Mouse (Mus musculus): Measurements from ENCODE around the gene Adck1. TPM values are rescaled to one million over a fixed set of nuclear protein-coding genes. Genes with fewer than 3 reads are reported as not detected.

Adck1 gene
- polyA plus RNA-seq, 1 experiment from 2014 or later, result 12.7 TPM

DNA sequence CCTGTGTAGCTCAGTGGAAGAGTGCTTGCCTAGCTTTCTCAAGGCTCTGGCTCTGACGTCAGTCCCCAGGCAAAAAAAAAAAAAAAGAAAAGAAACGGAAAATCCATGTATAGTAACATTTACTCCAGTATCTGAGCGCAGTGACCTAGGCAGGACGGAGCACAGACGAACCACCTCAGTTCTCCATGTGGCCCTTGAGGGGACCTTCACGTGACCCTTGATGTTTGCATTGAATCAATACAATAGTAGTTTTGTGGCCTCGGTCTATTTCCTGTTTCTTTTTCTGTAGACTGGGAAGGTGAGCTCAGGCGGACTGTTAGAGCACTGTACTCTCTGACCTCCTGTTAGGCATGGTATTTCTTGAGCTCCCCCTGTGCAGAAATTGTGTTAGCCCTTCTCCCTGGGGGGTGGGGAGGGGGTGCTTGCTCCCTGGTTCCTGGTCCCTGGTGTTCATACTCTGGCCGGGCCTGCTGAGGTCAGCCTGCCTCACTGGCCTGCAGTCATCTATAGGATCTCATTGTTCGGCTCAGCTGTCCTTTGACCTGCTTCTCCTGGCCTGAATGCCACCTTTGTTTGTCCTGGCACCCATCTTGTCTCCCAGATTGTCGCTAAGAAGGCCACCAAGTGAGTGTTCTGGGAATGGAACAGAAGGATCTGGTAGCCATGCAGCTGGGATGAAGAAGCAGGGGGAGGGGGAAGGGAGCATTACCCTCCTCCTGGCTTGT is 48.1 kb downstream of the Adck1 start:
- ATAC-seq (ENCODE audit: low FRiP score) (peak; percentile 53), DNase-seq (ENCODE audit: low spot score, missing footprints) (peak; percentile 85)
- no peak overlapping the region for H3K4me2 ChIP-seq
- H3K27me3 ChIP-seq (ENCODE audit: control insufficient read depth, insufficient read depth, low read length), result no peaks in the 10 kb centered on the region
- H3K4me1 ChIP-seq (ENCODE audit: control insufficient read depth, insufficient read depth, low read length), result no peaks in the 10 kb centered on the region
- no peak overlapping the region for H3K9ac ChIP-seq (ENCODE audit: low read length)
- H3K27ac ChIP-seq (ENCODE audit: low read depth, low read length), result no peak overlapping the region
- no peaks in the 10 kb centered on the region for H3K9me3 ChIP-seq (ENCODE audit: control insufficient read depth, low read length)
- H3K36me3 ChIP-seq (ENCODE audit: control insufficient read depth, insufficient read depth, low read length), result no peaks in the 10 kb centered on the region
- H3K4me3 ChIP-seq (ENCODE audit: low read depth, low read length), result no peak overlapping the region
- 56% methylated on average over 11 of the region's 11 CpGs for WGBS

DNA sequence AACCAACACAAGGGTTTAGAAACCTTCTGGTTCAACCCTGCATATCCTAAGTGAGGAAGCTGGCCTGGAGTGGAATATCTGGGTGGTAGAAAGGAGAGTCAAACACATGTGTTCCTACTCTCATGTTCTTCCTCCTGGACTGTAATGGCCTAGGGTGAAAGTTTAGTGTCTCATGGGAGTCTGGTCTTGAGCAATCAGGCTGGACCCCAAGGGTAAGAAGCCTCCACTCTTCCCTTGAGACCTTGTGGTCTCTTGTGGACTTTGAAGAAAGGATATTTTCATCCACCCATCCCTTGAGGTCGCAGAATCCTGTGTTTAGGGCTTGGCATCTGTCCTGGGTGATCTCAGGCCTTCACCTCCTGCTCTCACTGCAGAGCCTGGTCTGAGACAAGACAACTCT is 52.9 kb downstream of the Adck1 start:
- H3K4me3 ChIP-seq (ENCODE audit: low read depth, low read length), result no peak overlapping the region

DNA sequence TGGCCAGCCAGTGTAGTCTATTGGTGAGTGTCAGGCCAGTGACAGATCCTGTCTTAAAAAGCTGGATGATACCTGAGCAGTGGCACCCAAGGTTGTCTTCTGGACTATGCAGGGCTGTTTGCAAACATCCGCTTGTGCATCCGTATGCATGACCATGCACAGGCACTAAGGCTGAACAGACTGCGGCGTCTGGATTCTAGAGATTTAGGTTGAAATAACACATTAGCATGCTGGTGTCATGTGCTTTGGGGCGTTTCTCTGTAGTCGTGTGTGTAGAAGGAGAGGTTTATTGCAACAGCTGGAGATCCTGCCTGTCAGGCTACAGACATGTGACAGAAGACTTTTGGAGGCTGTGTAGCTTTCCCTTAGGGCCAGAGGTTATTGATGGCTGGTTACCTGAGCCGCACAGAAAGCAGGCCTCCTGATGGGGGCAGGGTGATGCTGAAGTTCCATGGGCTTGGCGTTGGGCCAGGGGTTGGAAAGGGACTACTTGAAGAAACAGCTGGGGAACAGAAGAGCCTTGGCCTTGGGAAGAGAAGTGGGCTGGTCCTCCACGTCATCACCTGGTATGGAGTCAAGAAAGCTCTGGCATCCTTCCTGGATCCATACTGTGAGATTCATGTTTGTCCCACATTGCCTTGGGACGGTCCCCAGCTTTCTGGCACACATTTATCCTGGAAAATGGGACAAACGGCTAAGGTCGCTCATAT is 59.7 kb downstream of the Adck1 start:
- Histone ChIP-seq H3K27me3 (ENCODE audit: control insufficient read depth, insufficient read depth, low read length) (no peaks in the 10 kb centered on the region), H3K4me3 (ENCODE audit: low read depth, low read length) (no peak overlapping the region), H3K27ac (ENCODE audit: low read depth, low read length) (no peak overlapping the region), H3K9ac (ENCODE audit: low read length) (no peak overlapping the region), H3K4me2 (no peak overlapping the region), H3K36me3 (ENCODE audit: control insufficient read depth, insufficient read depth, low read length) (no peaks in the 10 kb centered on the region), H3K4me1 (ENCODE audit: control insufficient read depth, insufficient read depth, low read length) (no peaks in the 10 kb centered on the region), H3K9me3 (ENCODE audit: control insufficient read depth, low read length) (no peaks in the 10 kb centered on the region)
- 88% methylated on average over 12 of the region's 12 CpGs for WGBS
- ATAC-seq (ENCODE audit: low FRiP score) (no peak), DNase-seq (ENCODE audit: low spot score, missing footprints) (no peak)

More for the DNA sequence above, 52.9 kb downstream of the Adck1 start:
- Histone ChIP-seq H3K9ac (ENCODE audit: low read length) (no peak overlapping the region), H3K36me3 (ENCODE audit: control insufficient read depth, insufficient read depth, low read length) (no peaks in the 10 kb centered on the region), H3K27ac (ENCODE audit: low read depth, low read length) (no peak overlapping the region), H3K9me3 (ENCODE audit: control insufficient read depth, low read length) (no peaks in the 10 kb centered on the region), H3K4me1 (ENCODE audit: control insufficient read depth, insufficient read depth, low read length) (no peaks in the 10 kb centered on the region), H3K27me3 (ENCODE audit: control insufficient read depth, insufficient read depth, low read length) (no peaks in the 10 kb centered on the region), H3K4me2 (no peak overlapping the region)
- 96% methylated on average over 1 of the region's 1 CpGs for WGBS
- ATAC-seq (ENCODE audit: low FRiP score) (no peak), DNase-seq (ENCODE audit: low spot score, missing footprints) (no peak)

DNA sequence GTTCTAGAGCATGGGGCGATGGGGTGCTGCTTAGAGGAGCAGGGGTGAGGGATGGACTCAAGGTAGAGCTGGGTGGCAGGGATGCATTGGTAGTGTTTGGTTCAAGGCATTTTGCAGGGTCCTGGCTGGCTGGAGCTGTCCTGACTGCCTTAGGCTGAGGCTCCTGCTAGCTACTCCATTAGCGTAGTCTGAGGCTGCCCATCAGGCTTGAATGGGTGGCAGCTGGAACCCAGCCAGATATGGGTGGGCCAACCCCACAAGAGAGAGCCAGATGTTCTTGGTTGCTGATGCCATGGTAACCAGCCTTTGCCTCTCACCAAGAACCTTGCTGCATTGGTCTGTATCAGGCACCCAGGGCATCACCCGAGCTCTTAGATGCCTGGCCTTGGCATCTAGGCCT is 66.6 kb downstream of the Adck1 start:
- Histone ChIP-seq H3K4me1 (ENCODE audit: control insufficient read depth, insufficient read depth, low read length) (no peaks in the 10 kb centered on the region), H3K9me3 (ENCODE audit: control insufficient read depth, low read length) (no peaks in the 10 kb centered on the region), H3K27ac (ENCODE audit: low read depth, low read length) (no peak overlapping the region), H3K27me3 (ENCODE audit: control insufficient read depth, insufficient read depth, low read length) (no peaks in the 10 kb centered on the region), H3K4me3 (ENCODE audit: low read depth, low read length) (no peak overlapping the region), H3K4me2 (no peak overlapping the region), H3K9ac (ENCODE audit: low read length) (no peak overlapping the region), H3K36me3 (ENCODE audit: control insufficient read depth, insufficient read depth, low read length) (no peaks in the 10 kb centered on the region; the same call in 1 of the 2 replicates)
- DNase-seq (ENCODE audit: low spot score, missing footprints) (no peak), ATAC-seq (ENCODE audit: low FRiP score) (0 out of 2 replicates have a peak, but pooled peaks have one; percentile 10)
- 88% methylated on average over 3 of the region's 3 CpGs for WGBS

DNA sequence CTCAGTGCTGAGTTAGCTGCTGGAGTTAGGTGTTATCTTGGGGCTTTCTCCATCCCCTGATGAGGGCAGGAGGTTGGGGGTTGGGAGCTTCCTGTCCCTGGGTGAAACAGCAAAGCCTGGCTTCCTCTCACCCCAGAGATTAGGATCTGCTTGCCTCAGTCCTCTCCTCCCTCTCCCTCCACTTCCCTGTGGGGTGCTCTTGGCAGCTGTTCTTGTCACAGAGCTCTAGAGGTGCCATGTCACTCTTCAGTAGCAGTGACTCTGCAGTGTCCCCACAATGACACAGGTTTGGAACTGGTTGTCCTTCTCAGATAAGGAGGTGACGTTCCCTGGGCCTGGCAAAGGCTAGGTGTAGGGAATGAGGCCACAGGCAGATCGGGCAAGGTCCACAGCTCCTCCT is 68.4 kb downstream of the Adck1 start:
- ATAC-seq (ENCODE audit: low FRiP score) (no peak), DNase-seq (ENCODE audit: low spot score, missing footprints) (no peak)
- Histone ChIP-seq H3K4me3 (ENCODE audit: low read depth, low read length) (no peak overlapping the region), H3K4me2 (no peak overlapping the region), H3K4me1 (ENCODE audit: control insufficient read depth, insufficient read depth, low read length) (no peaks in the 10 kb centered on the region), H3K27ac (ENCODE audit: low read depth, low read length) (no peak overlapping the region), H3K9ac (ENCODE audit: low read length) (no peak overlapping the region), H3K9me3 (ENCODE audit: control insufficient read depth, low read length) (no peaks in the 10 kb centered on the region), H3K36me3 (ENCODE audit: control insufficient read depth, insufficient read depth, low read length) (no peaks in the 10 kb centered on the region; the same call in 1 of the 2 replicates), H3K27me3 (ENCODE audit: control insufficient read depth, insufficient read depth, low read length) (no peaks in the 10 kb centered on the region)
- WGBS, result 89% methylated on average over 2 of the region's 2 CpGs

DNA sequence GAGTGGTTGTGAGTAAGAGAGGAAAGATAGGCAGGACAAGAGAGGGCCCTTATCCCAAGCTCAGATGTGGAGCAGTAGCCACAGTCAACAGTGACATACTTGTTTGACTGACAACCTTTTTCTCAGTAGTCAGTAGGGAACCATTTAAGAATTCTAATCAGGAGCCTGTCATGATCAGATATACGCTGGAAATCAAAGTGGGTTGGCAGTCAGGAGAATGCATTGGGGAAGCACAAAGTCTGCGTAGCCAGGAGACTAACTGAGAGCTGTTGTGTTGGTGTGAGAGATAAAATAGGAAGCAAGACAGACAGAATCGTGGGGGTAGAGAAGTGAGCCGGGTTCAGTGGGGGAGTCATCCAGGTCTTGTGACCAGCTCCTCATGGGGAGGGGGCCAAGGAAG is 71.9 kb downstream of the Adck1 start:
- no peaks in the 10 kb centered on the region for H3K9me3 ChIP-seq (ENCODE audit: control insufficient read depth, low read length)
- H3K9ac ChIP-seq (ENCODE audit: low read length), result no peak overlapping the region
- WGBS, result 85% methylated on average over 4 of the region's 4 CpGs
- DNase-seq (ENCODE audit: low spot score, missing footprints) (no peak), ATAC-seq (ENCODE audit: low FRiP score) (no peak)
- H3K4me2 ChIP-seq, result no peak overlapping the region
- H3K36me3 ChIP-seq (ENCODE audit: control insufficient read depth, insufficient read depth, low read length), result no peaks in the 10 kb centered on the region; the same call in 1 of the 2 replicates
- no peaks in the 10 kb centered on the region for H3K27me3 ChIP-seq (ENCODE audit: control insufficient read depth, insufficient read depth, low read length)
- H3K27ac ChIP-seq (ENCODE audit: low read depth, low read length), result no peak overlapping the region
- no peaks in the 10 kb centered on the region for H3K4me1 ChIP-seq (ENCODE audit: control insufficient read depth, insufficient read depth, low read length)
- no peak overlapping the region for H3K4me3 ChIP-seq (ENCODE audit: low read depth, low read length)

DNA sequence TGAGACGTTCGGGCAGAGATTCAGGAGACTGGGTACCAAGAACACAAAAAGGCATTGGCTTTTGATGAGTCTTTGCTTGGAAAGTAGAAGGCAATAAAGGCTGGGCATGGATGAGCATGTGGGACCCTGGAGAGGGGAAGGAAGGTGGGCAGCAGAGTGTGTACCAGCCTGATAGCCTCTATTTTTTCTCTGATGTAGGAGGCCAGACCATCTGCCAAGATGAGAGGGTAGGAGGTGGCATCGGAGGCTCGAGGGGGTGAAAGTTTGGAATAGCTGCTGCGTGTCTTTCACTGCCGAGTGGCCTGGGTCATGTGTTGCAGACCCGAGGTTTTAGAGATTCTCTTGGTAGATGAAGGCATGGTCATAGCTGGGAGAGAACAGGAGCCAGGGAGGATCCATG is 72.8 kb downstream of the Adck1 start:
- H3K4me2 ChIP-seq, result no peak overlapping the region

DNA sequence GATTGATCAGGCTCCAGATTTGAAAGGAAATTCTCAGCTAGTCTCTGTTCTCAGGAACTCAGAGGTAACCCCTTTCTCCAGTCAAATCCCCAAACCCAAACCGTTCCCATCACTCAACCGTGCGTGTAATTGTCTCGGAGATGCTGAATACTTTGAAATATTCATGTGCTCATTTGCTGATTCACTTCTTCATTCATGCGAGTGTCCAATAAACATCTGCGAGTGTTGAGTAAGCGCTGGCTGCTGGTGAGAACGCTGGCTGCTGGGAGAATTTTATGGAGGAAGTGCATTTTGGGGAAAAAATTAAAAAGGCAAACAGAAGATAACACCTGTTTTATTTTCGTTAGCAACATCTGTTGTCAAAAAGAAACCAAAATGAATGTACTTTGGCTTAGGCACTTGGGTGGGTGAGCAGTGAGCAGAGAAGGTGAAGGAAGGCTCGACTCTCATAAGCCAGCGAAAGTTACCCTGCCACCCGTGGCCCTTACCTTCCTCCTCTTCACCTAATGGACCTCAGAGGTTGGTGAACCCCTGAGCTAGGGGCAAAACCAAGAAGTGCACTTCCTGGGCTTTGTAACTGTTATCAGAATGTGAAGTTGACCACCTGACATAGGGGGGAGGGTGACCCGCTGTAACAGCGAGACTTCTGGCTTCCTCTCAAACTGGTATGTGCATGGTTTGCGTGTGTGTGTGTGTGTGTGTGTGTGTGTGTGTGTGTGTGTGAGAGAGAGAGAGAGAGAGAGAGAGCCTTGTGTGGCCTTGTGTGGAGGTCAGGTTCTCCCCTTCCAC is 76.8 kb downstream of the Adck1 start:
- Histone ChIP-seq H3K9ac (ENCODE audit: low read length) (no peak overlapping the region), H3K9me3 (ENCODE audit: control insufficient read depth, low read length) (no peaks in the 10 kb centered on the region), H3K4me1 (ENCODE audit: control insufficient read depth, insufficient read depth, low read length) (no peaks in the 10 kb centered on the region), H3K4me3 (ENCODE audit: low read depth, low read length) (no peak overlapping the region), H3K27ac (ENCODE audit: low read depth, low read length) (no peak overlapping the region), H3K27me3 (ENCODE audit: control insufficient read depth, insufficient read depth, low read length) (no peaks in the 10 kb centered on the region), H3K4me2 (no peak overlapping the region), H3K36me3 (ENCODE audit: control insufficient read depth, insufficient read depth, low read length) (no peaks in the 10 kb centered on the region)
- ATAC-seq (ENCODE audit: low FRiP score), result no peak
- WGBS, result 85% methylated on average over 15 of the region's 15 CpGs
- no peak for DNase-seq (ENCODE audit: low spot score, missing footprints)

More for the DNA sequence above, 72.8 kb downstream of the Adck1 start:
- Histone ChIP-seq H3K9ac (ENCODE audit: low read length) (no peak overlapping the region), H3K27me3 (ENCODE audit: control insufficient read depth, insufficient read depth, low read length) (no peaks in the 10 kb centered on the region), H3K4me1 (ENCODE audit: control insufficient read depth, insufficient read depth, low read length) (no peaks in the 10 kb centered on the region), H3K4me3 (ENCODE audit: low read depth, low read length) (no peak overlapping the region), H3K36me3 (ENCODE audit: control insufficient read depth, insufficient read depth, low read length) (no peaks in the 10 kb centered on the region; the same call in 1 of the 2 replicates), H3K27ac (ENCODE audit: low read depth, low read length) (no peak overlapping the region), H3K9me3 (ENCODE audit: control insufficient read depth, low read length) (no peaks in the 10 kb centered on the region)
- ATAC-seq (ENCODE audit: low FRiP score), result no peak
- no peak for DNase-seq (ENCODE audit: low spot score, missing footprints)
- 88% methylated on average over 7 of the region's 7 CpGs for WGBS
